Mouse (Mus musculus): ENCODE data around the gene Med14. TPM values are rescaled to one million over a fixed set of nuclear protein-coding genes. Genes with fewer than 3 reads are reported as not detected.

The Med14 gene
- polyA plus RNA-seq, 1 experiment from 2014 or later: 11.1 TPM

- no peak for ATAC-seq (ENCODE audit: low read depth)
- H3K4me2 ChIP-seq (ENCODE audit: low read depth, low read length): peak overlapping the region; percentile 63
- H3K27me3 ChIP-seq (ENCODE audit: control insufficient read depth, insufficient read depth, low read depth, low read length): peaks cover 3% of the 10 kb centered on the region; the same call in 1 of the 2 replicates
- H3K4me1 ChIP-seq (replicated peaks; ENCODE audit: control insufficient read depth, insufficient read depth, low read length): peaks cover 7% of the 10 kb centered on the region
- H3K9me3 ChIP-seq (ENCODE audit: control insufficient read depth, low read length): no peaks in the 10 kb centered on the region
- WGBS: 51% methylated on average over 3 of the region's 3 CpGs
- no peaks in the 10 kb centered on the region for H3K36me3 ChIP-seq (ENCODE audit: control insufficient read depth, insufficient read depth, low read length)
- H3K27ac ChIP-seq (ENCODE audit: low read length): no peak overlapping the region
- H3K9ac ChIP-seq (ENCODE audit: low read length): peak overlapping the region; percentile 84
- peak overlapping the region; percentile 65 for H3K4me3 ChIP-seq (ENCODE audit: low read length)
These were observed 1.4 kb upstream of the Med14 start for GRCm38 (mm10) chrX:12763127-12763834.

- WGBS: 11% methylated on average over 32 of the region's 32 CpGs
- no peak; the same call in 1 of the 2 replicates for ATAC-seq (ENCODE audit: low read depth)
- Histone ChIP-seq H3K9ac (ENCODE audit: low read length) (peak overlapping the region; percentile 84), H3K36me3 (ENCODE audit: control insufficient read depth, insufficient read depth, low read length) (no peaks in the 10 kb centered on the region), H3K27ac (ENCODE audit: low read length) (peak overlapping the region; percentile 97), H3K27me3 (ENCODE audit: control insufficient read depth, insufficient read depth, low read depth, low read length) (peaks cover 3% of the 10 kb centered on the region; the same call in 1 of the 2 replicates), H3K9me3 (ENCODE audit: control insufficient read depth, low read length) (no peaks in the 10 kb centered on the region), H3K4me3 (ENCODE audit: low read length) (peak overlapping the region; percentile 65), H3K4me2 (ENCODE audit: low read depth, low read length) (peak overlapping the region; percentile 63), H3K4me1 (replicated peaks; ENCODE audit: control insufficient read depth, insufficient read depth, low read length) (peaks cover 7% of the 10 kb centered on the region)
These were observed 657 bp upstream of the Med14 start for GRCm38 (mm10) chrX:12762334-12763126.

- Histone ChIP-seq H3K9me3 (ENCODE audit: control insufficient read depth, low read length) (no peaks in the 10 kb centered on the region), H3K4me1 (replicated peaks; ENCODE audit: control insufficient read depth, insufficient read depth, low read length) (peaks cover 7% of the 10 kb centered on the region), H3K27me3 (ENCODE audit: control insufficient read depth, insufficient read depth, low read depth, low read length) (peaks cover 3% of the 10 kb centered on the region; the same call in 1 of the 2 replicates), H3K4me3 (ENCODE audit: low read length) (peak overlapping the region; percentile 65), H3K4me2 (ENCODE audit: low read depth, low read length) (peak overlapping the region; percentile 55), H3K27ac (ENCODE audit: low read length) (peak overlapping the region; percentile 97), H3K36me3 (ENCODE audit: control insufficient read depth, insufficient read depth, low read length) (no peaks in the 10 kb centered on the region), H3K9ac (ENCODE audit: low read length) (peak overlapping the region; percentile 84)
- WGBS: 13% methylated on average over 18 of the region's 25 CpGs
- peak; percentile 26; the same call in 1 of the 2 replicates for ATAC-seq (ENCODE audit: low read depth)
These were observed 631 bp downstream of the Med14 start for GRCm38 (mm10) chrX:12761259-12761625.

GRCm38 (mm10) chrX:12760501-12760900 is 1.4 kb downstream of the Med14 start:
- ATAC-seq (ENCODE audit: low read depth): no peak
- no peaks in the 10 kb centered on the region for H3K36me3 ChIP-seq (ENCODE audit: control insufficient read depth, insufficient read depth, low read length)
- peak overlapping the region; percentile 65 for H3K4me3 ChIP-seq (ENCODE audit: low read length)
- WGBS: 14% methylated on average over 8 of the region's 8 CpGs
- H3K27me3 ChIP-seq (ENCODE audit: control insufficient read depth, insufficient read depth, low read depth, low read length): peaks cover 3% of the 10 kb centered on the region; the same call in 1 of the 2 replicates
- H3K9me3 ChIP-seq (ENCODE audit: control insufficient read depth, low read length): no peaks in the 10 kb centered on the region
- peaks cover 7% of the 10 kb centered on the region for H3K4me1 ChIP-seq (replicated peaks; ENCODE audit: control insufficient read depth, insufficient read depth, low read length)
- peak overlapping the region; percentile 55 for H3K4me2 ChIP-seq (ENCODE audit: low read depth, low read length)
- peak overlapping the region; percentile 84 for H3K9ac ChIP-seq (ENCODE audit: low read length)
- H3K27ac ChIP-seq (ENCODE audit: low read length): no peak overlapping the region

DNA sequence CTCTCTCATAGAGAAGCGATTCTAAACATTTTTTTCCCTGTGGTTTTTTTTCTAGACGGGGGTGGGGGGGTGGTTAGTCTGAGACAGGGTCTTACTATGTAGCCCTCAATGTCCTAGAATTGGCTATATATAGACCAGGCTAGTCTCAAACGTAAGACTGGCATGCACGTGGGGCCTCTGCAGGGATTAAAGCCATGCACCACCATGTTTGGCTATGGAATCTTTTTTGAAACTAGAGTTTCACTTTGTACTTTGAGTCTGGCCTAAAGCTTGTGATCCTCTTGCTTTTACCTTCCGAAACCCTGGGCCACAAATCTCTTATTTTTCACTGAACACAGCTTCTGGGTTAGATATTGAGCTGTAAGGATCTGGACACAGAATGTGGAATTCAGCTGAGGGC is 2.2 kb downstream of the Med14 start:
- Histone ChIP-seq H3K9me3 (ENCODE audit: control insufficient read depth, low read length) (no peaks in the 10 kb centered on the region), H3K27ac (ENCODE audit: low read length) (no peak overlapping the region), H3K36me3 (ENCODE audit: control insufficient read depth, insufficient read depth, low read length) (no peaks in the 10 kb centered on the region), H3K4me3 (ENCODE audit: low read length) (peak overlapping the region; percentile 23), H3K4me2 (ENCODE audit: low read depth, low read length) (peak overlapping the region; percentile 55; the same call in 1 of the 2 replicates), H3K9ac (ENCODE audit: low read length) (no peak overlapping the region), H3K27me3 (ENCODE audit: control insufficient read depth, insufficient read depth, low read depth, low read length) (peaks cover 3% of the 10 kb centered on the region; the same call in 1 of the 2 replicates), H3K4me1 (replicated peaks; ENCODE audit: control insufficient read depth, insufficient read depth, low read length) (peaks cover 7% of the 10 kb centered on the region)
- no peak for ATAC-seq (ENCODE audit: low read depth)
- 39% methylated on average over 5 of the region's 5 CpGs for WGBS

DNA sequence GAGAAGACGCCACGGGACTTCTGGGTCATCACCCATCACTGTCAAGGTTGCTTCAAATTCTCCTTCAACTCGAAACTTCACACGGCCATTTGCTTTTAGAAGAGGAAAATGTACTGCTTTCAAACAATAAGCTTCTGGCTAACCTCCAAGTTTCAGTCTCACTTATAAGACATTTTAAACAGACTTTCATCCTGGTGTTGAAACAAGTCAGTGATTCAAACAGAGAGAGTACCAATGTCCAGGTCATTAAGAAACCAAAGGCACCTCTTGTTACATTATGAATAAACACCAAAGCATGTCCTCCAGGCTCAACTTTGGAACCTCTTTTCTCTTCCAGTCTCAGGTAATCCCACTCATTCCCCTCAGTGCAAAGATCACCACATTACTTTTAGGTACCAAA is 14.0 kb downstream of the Med14 start:
- no peak for ATAC-seq (ENCODE audit: low read depth)

DNA sequence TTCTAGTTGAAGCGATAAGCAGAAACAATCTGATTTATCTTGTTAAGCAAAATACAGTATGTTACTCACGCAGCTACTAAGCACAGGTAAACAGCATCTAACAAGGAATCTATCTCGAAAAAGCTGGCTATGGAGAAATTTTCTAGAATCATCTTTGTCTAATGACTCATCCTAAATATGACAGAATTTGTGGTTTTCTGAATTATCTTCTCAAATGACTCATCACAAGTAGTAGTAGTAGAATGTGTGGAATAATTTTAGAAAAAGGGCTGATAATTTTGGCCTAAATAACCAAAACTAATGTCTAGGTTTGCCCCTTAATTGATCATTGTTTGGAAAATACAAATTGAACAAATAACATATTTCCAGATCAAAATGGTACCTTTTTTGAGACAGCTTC is 15.1 kb downstream of the Med14 start:
- WGBS: 92% methylated on average over 3 of the region's 3 CpGs
- no peaks in the 10 kb centered on the region; the same call in 1 of the 2 replicates for H3K36me3 ChIP-seq (ENCODE audit: control insufficient read depth, insufficient read depth, low read length)

More for the DNA sequence above, 14.0 kb downstream of the Med14 start:
- Histone ChIP-seq H3K4me2 (ENCODE audit: low read depth, low read length) (no peak overlapping the region), H3K4me3 (ENCODE audit: low read length) (no peak overlapping the region), H3K36me3 (ENCODE audit: control insufficient read depth, insufficient read depth, low read length) (no peaks in the 10 kb centered on the region; the same call in 1 of the 2 replicates), H3K9ac (ENCODE audit: low read length) (no peak overlapping the region), H3K27me3 (ENCODE audit: control insufficient read depth, insufficient read depth, low read depth, low read length) (no peaks in the 10 kb centered on the region), H3K27ac (ENCODE audit: low read length) (no peak overlapping the region), H3K9me3 (ENCODE audit: control insufficient read depth, low read length) (no peaks in the 10 kb centered on the region), H3K4me1 (replicated peaks; ENCODE audit: control insufficient read depth, insufficient read depth, low read length) (no peaks in the 10 kb centered on the region)
- 37% methylated on average over 4 of the region's 4 CpGs for WGBS

GRCm38 (mm10) chrX:12740396-12740795 is 21.5 kb downstream of the Med14 start:
- no peaks in the 10 kb centered on the region for H3K4me1 ChIP-seq (replicated peaks; ENCODE audit: control insufficient read depth, insufficient read depth, low read length)
- H3K9ac ChIP-seq (ENCODE audit: low read length): no peak overlapping the region
- H3K27ac ChIP-seq (ENCODE audit: low read length): no peak overlapping the region
- H3K27me3 ChIP-seq (ENCODE audit: control insufficient read depth, insufficient read depth, low read depth, low read length): no peaks in the 10 kb centered on the region
- H3K9me3 ChIP-seq (ENCODE audit: control insufficient read depth, low read length): no peaks in the 10 kb centered on the region
- H3K4me3 ChIP-seq (ENCODE audit: low read length): no peak overlapping the region
- H3K36me3 ChIP-seq (ENCODE audit: control insufficient read depth, insufficient read depth, low read length): 0 out of 2 replicates have a peak, but pooled peaks cover 3% of the 10 kb centered on the region
- H3K4me2 ChIP-seq (ENCODE audit: low read depth, low read length): no peak overlapping the region
- ATAC-seq (ENCODE audit: low read depth): no peak

More for the DNA sequence above, 15.1 kb downstream of the Med14 start:
- Histone ChIP-seq H3K4me1 (replicated peaks; ENCODE audit: control insufficient read depth, insufficient read depth, low read length) (no peaks in the 10 kb centered on the region), H3K4me3 (ENCODE audit: low read length) (no peak overlapping the region), H3K9me3 (ENCODE audit: control insufficient read depth, low read length) (no peaks in the 10 kb centered on the region), H3K4me2 (ENCODE audit: low read depth, low read length) (no peak overlapping the region), H3K9ac (ENCODE audit: low read length) (no peak overlapping the region), H3K27ac (ENCODE audit: low read length) (no peak overlapping the region), H3K27me3 (ENCODE audit: control insufficient read depth, insufficient read depth, low read depth, low read length) (no peaks in the 10 kb centered on the region)
- ATAC-seq (ENCODE audit: low read depth): no peak

- Histone ChIP-seq H3K9me3 (ENCODE audit: control insufficient read depth, low read length) (no peaks in the 10 kb centered on the region), H3K27me3 (ENCODE audit: control insufficient read depth, insufficient read depth, low read depth, low read length) (no peaks in the 10 kb centered on the region), H3K4me2 (ENCODE audit: low read depth, low read length) (no peak overlapping the region), H3K4me1 (replicated peaks; ENCODE audit: control insufficient read depth, insufficient read depth, low read length) (no peaks in the 10 kb centered on the region), H3K27ac (ENCODE audit: low read length) (no peak overlapping the region), H3K4me3 (ENCODE audit: low read length) (no peak overlapping the region), H3K9ac (ENCODE audit: low read length) (no peak overlapping the region), H3K36me3 (ENCODE audit: control insufficient read depth, insufficient read depth, low read length) (no peaks in the 10 kb centered on the region)
- ATAC-seq (ENCODE audit: low read depth): no peak
- 82% methylated on average over 4 of the region's 4 CpGs for WGBS
These were observed 45.8 kb downstream of the Med14 start for GRCm38 (mm10) chrX:12716036-12716435.
